Mouse (Mus musculus) left cerebral cortex, adult 2 months (tissue): Measurements from ENCODE around the gene Ddx39. TPM values are rescaled to one million over a fixed set of nuclear protein-coding genes. Genes with fewer than 3 reads are reported as not detected.

ENCODE experiments used
- DNase-seq, 2 experiments: peaks; one replicate each; pipeline ENCODE4 v3.0.0; 2021 to 2022; ENCODE audit warnings: low spot score in 2 of 2, mixed read lengths in 1 of 2; ENCODE audit errors: extremely low spot score in 1 of 2
- H3K27ac ChIP-seq: fragments of 200-600 bp; 2 replicates; pipeline ENCODE4 v1.8.1; 2022
- H3K4me3 ChIP-seq: fragments of 200-600 bp; 2 replicates; pipeline ENCODE4 v1.8.1; 2022
- CTCF ChIP-seq: fragments of 200-600 bp; IDR thresholded peaks from 2 replicates; pipeline ENCODE4 v1.8.1; 2022; ENCODE audit warnings: antibody characterized with exemption, mild to moderate bottlenecking, moderate library complexity
- intact Hi-C: fragments of 180-260 bp; cut with DNase I; formaldehyde crosslinking; loops from one replicate; pipeline ENCODE4 v1.15.1; 2025
- microRNA-seq, 2 experiments: library from miRNA; unstranded; fragments of <30 nt; microRNA quantifications; one replicate each; pipeline ENCODE4 v1.2.0; 2021
- total RNA-seq, 2 experiments: library from RNA; stranded (reverse); gene quantifications; 2 replicates each; pipeline ENCODE4 v1.2.3; 2021

The Ddx39 gene
- total RNA-seq, 2 experiments from 2014 or later = 19.9 to 20.2 TPM

- Histone ChIP-seq H3K27ac (no peak overlapping the region), H3K4me3 (no peak overlapping the region)
- intact Hi-C loops = no loop called here
- TF ChIP-seq CTCF = no peak
- DNase-seq = no peak
Measured at GRCm38 (mm10) chr8:83759231-83759759, 44.3 kb downstream of the Ddx39 start.

GRCm38 (mm10) chr8:83764116-83764515, 49.1 kb downstream of the Ddx39 start:
- TF ChIP-seq CTCF = no peak
- intact Hi-C loops = no loop called here
- H3K27ac ChIP-seq = no peak overlapping the region
- H3K4me3 ChIP-seq = no peak overlapping the region
- no peak for DNase-seq

DNA sequence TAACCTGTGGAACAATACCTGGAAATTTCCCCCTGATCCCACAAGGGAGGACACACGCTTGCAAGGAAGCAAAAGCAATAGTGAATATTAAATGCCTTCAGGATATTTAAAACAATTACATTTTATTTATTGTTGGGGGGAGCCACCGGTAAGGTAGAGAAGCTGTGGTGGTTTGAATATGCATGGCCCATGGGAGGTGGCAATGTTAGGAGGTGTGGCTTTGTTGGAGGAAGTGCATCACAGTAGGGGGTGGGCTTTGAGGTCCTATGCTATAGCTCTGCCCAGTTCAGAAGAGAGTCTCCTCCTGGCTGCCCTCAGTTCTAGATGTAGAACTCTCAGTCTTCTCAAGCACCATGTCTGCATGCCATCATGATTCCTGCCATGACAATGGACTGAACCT, 49.7 kb downstream of the Ddx39 start:
- intact Hi-C loops = no loop called here
- TF ChIP-seq CTCF = no peak

GRCm38 (mm10) chr8:83765663-83766062, 50.7 kb downstream of the Ddx39 start:
- H3K4me3 ChIP-seq = no peak overlapping the region
- intact Hi-C loops = no loop called here
- H3K27ac ChIP-seq = no peak overlapping the region
- DNase-seq = no peak
- no peak for TF ChIP-seq CTCF

More for the DNA sequence above, 49.7 kb downstream of the Ddx39 start:
- no peak for DNase-seq
- Histone ChIP-seq H3K27ac (no peak overlapping the region), H3K4me3 (no peak overlapping the region)

GRCm38 (mm10) chr8:83767442-83767841, 52.5 kb downstream of the Ddx39 start:
- DNase-seq = no peak
- H3K27ac ChIP-seq = no peak overlapping the region
- intact Hi-C loops = no loop called here
- no peak for TF ChIP-seq CTCF
- no peak overlapping the region for H3K4me3 ChIP-seq

GRCm38 (mm10) chr8:83768526-83768925, 53.5 kb downstream of the Ddx39 start:
- Histone ChIP-seq H3K27ac (no peak overlapping the region), H3K4me3 (no peak overlapping the region)
- TF ChIP-seq CTCF = no peak
- intact Hi-C loops = no loop called here
- no peak for DNase-seq

GRCm38 (mm10) chr8:83769720-83770119, 54.7 kb downstream of the Ddx39 start:
- intact Hi-C loops = no loop called here

DNA sequence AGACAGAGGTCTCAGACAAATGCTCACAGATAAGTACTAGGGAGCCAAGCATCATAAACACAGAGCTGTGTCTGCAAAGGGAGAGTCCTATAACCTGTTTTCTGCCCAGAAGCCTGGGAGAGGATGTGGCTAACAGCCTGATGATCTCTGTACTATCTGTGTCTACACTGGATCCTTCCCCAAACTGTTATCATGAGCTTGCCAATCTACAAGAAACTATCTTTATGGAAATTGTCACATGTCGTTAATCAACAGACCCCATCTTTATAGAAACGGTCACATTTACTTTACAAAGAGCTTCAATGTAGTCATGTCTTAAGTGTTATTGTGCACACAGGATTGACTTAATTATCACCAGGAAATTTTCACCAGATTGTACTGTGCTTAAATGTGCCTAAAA, 55.7 kb downstream of the Ddx39 start:
- TF ChIP-seq CTCF = no peak
- no peak for DNase-seq
- intact Hi-C loops = no loop called here
- Histone ChIP-seq H3K4me3 (no peak overlapping the region), H3K27ac (no peak overlapping the region)

More at GRCm38 (mm10) chr8:83769720-83770119, 54.7 kb downstream of the Ddx39 start:
- Histone ChIP-seq H3K27ac (no peak overlapping the region), H3K4me3 (no peak overlapping the region)
- no peak for DNase-seq
- TF ChIP-seq CTCF = no peak

GRCm38 (mm10) chr8:83771791-83772190, 56.8 kb downstream of the Ddx39 start:
- DNase-seq = no peak
- intact Hi-C loops = no loop called here
- TF ChIP-seq CTCF = no peak
- Histone ChIP-seq H3K27ac (no peak overlapping the region), H3K4me3 (no peak overlapping the region)

GRCm38 (mm10) chr8:83772701-83773451, 57.9 kb downstream of the Ddx39 start:
- Histone ChIP-seq H3K4me3 (peak overlapping the region; percentile 45), H3K27ac (no peak overlapping the region)
- intact Hi-C loops = no loop called here
- peak in 1 of 2 experiments; percentile 37 for DNase-seq
- no peak for TF ChIP-seq CTCF

- intact Hi-C loops = no loop called here
- H3K4me3 ChIP-seq = peak overlapping the region; percentile 45
- no peak for DNase-seq
- no peak for TF ChIP-seq CTCF
- no peak overlapping the region for H3K27ac ChIP-seq
Measured at GRCm38 (mm10) chr8:83773452-83773846, 58.5 kb downstream of the Ddx39 start.

- no peak for DNase-seq
- Histone ChIP-seq H3K4me3 (no peak overlapping the region), H3K27ac (no peak overlapping the region)
- intact Hi-C loops = no loop called here
- no peak for TF ChIP-seq CTCF
Measured at GRCm38 (mm10) chr8:83774221-83774620, 59.2 kb downstream of the Ddx39 start.

Small RNA genes lying within 50 kb of the gene (microRNA-seq; reads per million reads assigned to microRNA genes)
- gene Mir1668 = 0 reads per million in 2 experiments

Other genes starting within 250 kb of the Ddx39 start
- not detected for gene Olfr370, start 179.4 kb upstream of the Ddx39 start, total RNA-seq
- gene Ndufb7, start 148.5 kb upstream of the Ddx39 start, total RNA-seq = 100 to 1,000 TPM; 144 to 147 TPM
- gene Tecr, start 107.2 kb upstream of the Ddx39 start, total RNA-seq = 100 to 1,000 TPM; 572 to 605 TPM
- gene Dnajb1, start 107.0 kb upstream of the Ddx39 start, total RNA-seq = 10 to 100 TPM; 50.1 to 71.0 TPM
- gene Gipc1, start 62.5 kb upstream of the Ddx39 start, total RNA-seq = 10 to 100 TPM; 84.6 to 88.2 TPM
- 1 to 10 TPM in 1 of 2 experiments, under 1 TPM in 1; 0.95 to 2.2 TPM for gene Ptger1, start 48.5 kb upstream of the Ddx39 start, total RNA-seq
- gene Pkn1, start 16.0 kb upstream of the Ddx39 start, total RNA-seq = 10 to 100 TPM; 60.9 to 65.6 TPM
- gene Adgre5, start 26.1 kb downstream of the Ddx39 start, total RNA-seq = 10 to 100 TPM in 1 of 2 experiments, 1 to 10 TPM in 1; 8.9 to 11.5 TPM
- 100 to 1,000 TPM; 397 to 418 TPM for gene Adgrl1, start 184.9 kb downstream of the Ddx39 start, total RNA-seq
- gene Gm10644, start 240.0 kb downstream of the Ddx39 start, total RNA-seq = under 1 TPM; 0.44 to 0.63 TPM
- gene Asf1b, start 240.3 kb downstream of the Ddx39 start, total RNA-seq = under 1 TPM; 0.35 to 0.66 TPM